Mouse (Mus musculus) embryonic facial prominence, embryonic 14.5 days (tissue): ENCODE results near the gene 4930562C15Rik. TPM values are rescaled to one million over a fixed set of nuclear protein-coding genes. Genes with fewer than 3 reads are reported as not detected.

Source experiments
- ATAC-seq: fragments of 200-750 bp; cut with Nextera tagmentation; 2 replicates; pipeline ENCODE4 v1.8.0; 2017; ENCODE audit warnings: low read depth, moderate number of reproducible peaks, moderate TSS enrichment
- DNase-seq: peaks from one replicate; pipeline ENCODE4 v3.0.0-alpha.2; 2015; ENCODE audit warnings: low spot score
- H3K27ac ChIP-seq: fragments of 300-500 bp; sonication (generic); replicated peaks from 2 replicates; pipeline ENCODE4 v1.5.1; 2014; ENCODE audit warnings: low read depth, mild to moderate bottlenecking, low read length, moderate library complexity
- H3K27me3 ChIP-seq: fragments of 300-500 bp; sonication (generic); replicated peaks from 2 replicates; pipeline ENCODE4 v1.6.1; 2014; ENCODE audit warnings: low read length; ENCODE audit not compliant: control insufficient read depth, insufficient read depth
- H3K36me3 ChIP-seq: fragments of 300-500 bp; sonication (generic); 2 replicates; pipeline ENCODE4 v1.6.1; 2014; ENCODE audit warnings: low read length, mixed read lengths; ENCODE audit not compliant: control insufficient read depth, insufficient read depth
- H3K4me1 ChIP-seq: fragments of 300-500 bp; sonication (generic); 2 replicates; pipeline ENCODE4 v1.6.1; 2014; ENCODE audit warnings: antibody characterized with exemption, low read length; ENCODE audit not compliant: control insufficient read depth, insufficient read depth
- H3K4me2 ChIP-seq: fragments of 300-500 bp; sonication (generic); 2 replicates; pipeline ENCODE4 v1.6.1; 2014; ENCODE audit warnings: low read depth, mild to moderate bottlenecking, low read length, moderate library complexity, mixed read lengths
- H3K4me3 ChIP-seq: fragments of 300-500 bp; sonication (generic); 2 replicates; pipeline ENCODE4 v1.5.1; 2014; ENCODE audit warnings: low read depth, mild to moderate bottlenecking, low read length
- H3K9ac ChIP-seq: fragments of 300-500 bp; sonication (generic); 2 replicates; pipeline ENCODE4 v1.6.1; 2014; ENCODE audit warnings: low read depth, mild to moderate bottlenecking, low read length, moderate library complexity, mixed read lengths
- H3K9me3 ChIP-seq: fragments of 300-500 bp; sonication (generic); 2 replicates; pipeline ENCODE4 v1.6.1; 2016; ENCODE audit warnings: low read length; ENCODE audit not compliant: control insufficient read depth
- WGBS: fragments of 180-500 bp; shearing (Covaris S2); extraction: QIAGEN DNeasy Blood & Tissue Kit; methylation state at CpG from one replicate; pipeline ENCODE4 v1.1.7; 2014; 5-methylcytosine and 5-hydroxymethylcytosine counted together
- polyA plus RNA-seq: library from polyadenylated mRNA; unstranded; fragments of >200 nt; fragmentation: Nextera tagmentation; extraction: Ambion mirVana; gene quantifications from 2 replicates; pipeline ENCODE4 v1.2.1, GENCODE M21; 2014

Gene 4930562C15Rik
- polyA plus RNA-seq, result 0.33 and 0.39 TPM in 2 replicates

DNA sequence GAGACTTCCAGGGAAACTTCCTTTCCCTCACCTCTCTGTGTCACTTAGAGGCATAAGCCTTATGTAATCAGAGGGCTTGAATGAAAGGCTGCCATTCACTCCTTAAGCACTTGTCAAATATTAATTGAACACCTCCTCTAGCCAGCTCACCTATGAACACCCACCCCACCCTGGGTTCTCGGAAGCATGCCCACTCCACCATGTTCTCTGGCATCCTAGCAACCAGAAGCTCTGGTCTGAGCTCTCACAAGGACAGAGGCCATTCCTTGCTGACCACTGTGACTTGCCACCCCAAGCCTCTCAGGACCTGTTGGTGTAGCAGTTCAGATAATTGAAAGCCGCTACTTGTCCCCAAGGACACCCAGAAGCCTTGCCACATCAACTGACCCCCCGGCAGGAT lies at the start of gene 4930562C15Rik:
Gene 4930562C15Rik (plus strand): TSS at position 226 of the 400 bp plus-strand sequence.
- no peak for ATAC-seq
- Histone ChIP-seq H3K4me1 (no peaks in the 10 kb centered on the region), H3K27me3 (no peaks in the 10 kb centered on the region), H3K4me2 (no peak within 1 kb of the TSS), H3K4me3 (no peak within 1 kb of the TSS), H3K9me3 (no peaks in the 10 kb centered on the region), H3K27ac (no peak within 1 kb of the TSS), H3K36me3 (no peaks in the 10 kb centered on the region), H3K9ac (no peak within 1 kb of the TSS)
- DNase-seq, result no peak
- WGBS, result 76% methylated on average over 3 of the region's 3 CpGs

DNA sequence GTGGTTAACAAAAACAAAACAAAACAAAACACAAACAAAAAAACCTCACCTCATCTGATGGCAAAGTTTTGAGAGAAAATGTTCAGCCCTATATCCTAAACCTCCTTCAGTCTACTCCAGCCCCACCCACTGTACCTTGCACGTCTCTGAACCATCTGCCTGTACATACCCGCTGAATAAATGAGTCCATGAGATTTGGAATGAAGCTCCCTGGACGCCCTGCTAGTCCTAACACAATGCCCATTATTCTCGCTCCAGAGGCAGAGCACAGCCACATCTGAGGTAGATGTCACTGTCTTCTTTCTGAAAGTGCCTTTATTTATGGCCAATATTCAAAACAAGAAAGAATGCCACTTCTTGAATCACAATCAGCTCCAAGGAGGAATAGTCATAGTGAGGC lies 49.5 kb upstream of the 4930562C15Rik start:
- Histone ChIP-seq H3K36me3 (peaks cover 10% of the 10 kb centered on the region; the same call in 1 of the 2 replicates), H3K27me3 (no peaks in the 10 kb centered on the region), H3K4me1 (peaks cover 26% of the 10 kb centered on the region), H3K27ac (no peak overlapping the region), H3K9ac (no peak overlapping the region), H3K4me2 (no peak overlapping the region), H3K4me3 (no peak overlapping the region), H3K9me3 (no peaks in the 10 kb centered on the region)
- DNase-seq, result no peak
- WGBS, result 67% methylated on average over 4 of the region's 4 CpGs
- no peak for ATAC-seq

DNA sequence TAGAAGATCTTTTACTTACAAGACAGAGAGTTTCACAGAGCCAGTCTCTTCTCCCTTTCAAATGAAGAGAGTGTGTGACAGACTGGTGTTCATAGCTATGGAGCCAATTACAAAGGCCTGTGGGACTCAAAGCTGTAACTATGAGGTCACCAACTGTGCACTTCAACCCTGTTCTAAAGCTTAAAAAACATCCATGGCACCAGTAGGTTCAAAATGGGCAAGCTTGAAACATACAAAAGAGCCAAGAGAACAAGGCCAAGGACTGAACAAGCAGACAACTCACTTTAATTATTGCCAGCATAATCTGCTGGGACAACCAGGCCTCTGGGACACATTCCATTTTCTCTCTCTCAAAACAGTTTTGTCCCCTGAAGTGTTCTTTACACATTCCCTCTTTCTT lies 47.0 kb upstream of the 4930562C15Rik start:
- Histone ChIP-seq H3K4me3 (peak overlapping the region; percentile 64; the same call in 1 of the 2 replicates), H3K36me3 (peaks cover 9% of the 10 kb centered on the region; the same call in 1 of the 2 replicates), H3K4me1 (peaks cover 18% of the 10 kb centered on the region), H3K27ac (no peak overlapping the region), H3K27me3 (no peaks in the 10 kb centered on the region), H3K9ac (no peak overlapping the region), H3K9me3 (no peaks in the 10 kb centered on the region), H3K4me2 (peak overlapping the region; percentile 88)
- DNase-seq (no peak), ATAC-seq (no peak)

DNA sequence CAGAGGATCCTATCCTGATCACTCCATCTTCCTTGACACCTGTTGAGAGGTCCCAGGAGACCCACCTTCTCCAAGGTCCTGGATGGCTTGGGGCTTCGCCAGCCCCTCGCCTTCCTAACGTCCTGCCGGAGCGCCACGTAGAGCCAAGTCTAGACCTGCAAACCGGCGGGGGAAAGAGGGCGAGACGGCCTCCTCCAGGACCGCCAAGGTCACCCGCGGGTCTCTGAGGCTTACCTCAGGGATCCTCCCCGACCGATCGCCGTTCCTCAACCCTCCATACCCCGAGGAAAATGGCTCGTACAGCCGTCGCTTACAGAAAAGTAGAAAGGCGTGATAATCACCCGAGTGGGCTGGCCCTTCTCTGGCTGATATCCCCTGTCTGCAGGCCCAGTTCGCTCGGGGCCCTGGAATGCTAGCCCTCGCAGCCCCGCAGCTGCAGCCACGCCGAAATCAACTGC lies 45.9 kb upstream of the 4930562C15Rik start:
- peak; percentile 53 for ATAC-seq
- Histone ChIP-seq H3K9ac (peak overlapping the region; percentile 85), H3K4me2 (peak overlapping the region; percentile 88), H3K9me3 (no peaks in the 10 kb centered on the region), H3K4me3 (peak overlapping the region; percentile 64), H3K27ac (peak overlapping the region; percentile 96), H3K4me1 (peaks cover 16% of the 10 kb centered on the region), H3K36me3 (peaks cover 4% of the 10 kb centered on the region; the same call in 1 of the 2 replicates), H3K27me3 (no peaks in the 10 kb centered on the region)
- under 1% methylated on average over 19 of the region's 29 CpGs for WGBS
- DNase-seq, result peak; percentile 31

DNA sequence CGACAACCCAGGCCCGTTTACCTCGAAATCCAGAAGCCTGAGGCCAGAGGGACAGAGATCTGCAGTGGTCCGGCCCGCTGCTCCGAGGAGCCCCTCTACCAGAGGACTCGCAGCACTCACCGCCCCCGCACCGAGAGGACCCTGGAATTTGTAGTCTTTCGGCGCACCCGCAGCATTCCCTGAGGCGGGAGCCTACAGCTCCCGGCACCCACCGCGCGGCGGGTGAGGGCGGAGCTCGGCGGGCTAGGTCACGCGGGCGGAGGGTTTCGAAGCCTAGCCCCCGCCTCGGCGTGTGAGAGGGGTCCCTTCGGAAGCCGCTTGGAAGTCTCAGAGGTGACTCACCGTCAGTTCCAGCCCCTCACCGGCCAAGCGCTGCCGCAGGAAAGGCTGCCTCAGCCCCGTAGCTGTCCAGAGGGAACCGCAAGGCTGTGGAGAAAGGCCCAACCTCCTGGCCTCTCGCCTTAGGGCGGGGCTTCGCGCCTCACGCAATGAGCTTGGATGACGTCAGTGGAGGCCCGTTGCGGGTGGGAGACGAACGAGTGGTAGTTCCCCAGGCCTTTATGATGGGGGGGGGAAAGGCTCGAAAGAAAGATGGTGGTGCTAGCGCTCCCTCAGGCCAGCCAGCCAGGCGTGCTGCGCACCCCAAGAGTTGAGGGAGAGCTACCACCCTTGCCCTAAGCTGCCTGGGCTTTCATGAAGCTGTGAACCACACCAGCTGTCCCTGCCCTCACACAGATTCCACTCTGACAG lies 45.2 kb upstream of the 4930562C15Rik start, which contains the start of gene Cdip1:
Gene Cdip1 (minus strand): TSS at position 483 of the 750 bp plus-strand sequence.
- ATAC-seq (peak; percentile 98), DNase-seq (peak; percentile 98)
- Histone ChIP-seq H3K9ac (peak within 1 kb of the TSS; percentile 85), H3K4me1 (peaks cover 16% of the 10 kb centered on the region), H3K36me3 (peaks cover 3% of the 10 kb centered on the region; the same call in 1 of the 2 replicates), H3K27me3 (no peaks in the 10 kb centered on the region), H3K4me2 (peak within 1 kb of the TSS; percentile 88), H3K4me3 (peak within 1 kb of the TSS; percentile 64), H3K27ac (peak within 1 kb of the TSS; percentile 96), H3K9me3 (no peaks in the 10 kb centered on the region)
- WGBS, result 1% methylated on average over 37 of the region's 51 CpGs

DNA sequence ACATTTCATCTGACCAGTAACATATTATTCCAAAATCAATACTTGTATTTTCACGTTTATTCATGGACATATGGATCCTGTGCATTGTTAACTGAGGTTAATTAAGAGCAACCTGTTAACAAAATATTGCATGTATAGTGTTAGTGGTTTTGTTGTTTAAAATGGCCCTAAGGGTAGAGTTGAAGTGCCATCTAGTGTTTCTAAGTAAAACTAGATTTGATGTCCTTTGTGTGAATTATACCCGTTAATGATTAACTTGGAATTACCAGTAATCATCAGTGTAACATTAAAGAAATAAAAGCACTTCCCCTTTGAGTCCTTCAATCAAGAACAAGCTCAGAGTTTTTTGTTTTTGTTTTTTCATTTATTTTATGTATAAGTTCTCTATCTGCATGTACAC lies 43.9 kb upstream of the 4930562C15Rik start:
- DNase-seq (no peak), ATAC-seq (no peak)
- 62% methylated on average over 2 of the region's 2 CpGs for WGBS
- H3K4me2 ChIP-seq, result no peak overlapping the region
- no peaks in the 10 kb centered on the region for H3K9me3 ChIP-seq
- H3K9ac ChIP-seq, result no peak overlapping the region
- no peak overlapping the region for H3K4me3 ChIP-seq
- no peaks in the 10 kb centered on the region for H3K27me3 ChIP-seq
- H3K4me1 ChIP-seq, result peaks cover 16% of the 10 kb centered on the region
- no peak overlapping the region for H3K27ac ChIP-seq
- H3K36me3 ChIP-seq, result no peaks in the 10 kb centered on the region

DNA sequence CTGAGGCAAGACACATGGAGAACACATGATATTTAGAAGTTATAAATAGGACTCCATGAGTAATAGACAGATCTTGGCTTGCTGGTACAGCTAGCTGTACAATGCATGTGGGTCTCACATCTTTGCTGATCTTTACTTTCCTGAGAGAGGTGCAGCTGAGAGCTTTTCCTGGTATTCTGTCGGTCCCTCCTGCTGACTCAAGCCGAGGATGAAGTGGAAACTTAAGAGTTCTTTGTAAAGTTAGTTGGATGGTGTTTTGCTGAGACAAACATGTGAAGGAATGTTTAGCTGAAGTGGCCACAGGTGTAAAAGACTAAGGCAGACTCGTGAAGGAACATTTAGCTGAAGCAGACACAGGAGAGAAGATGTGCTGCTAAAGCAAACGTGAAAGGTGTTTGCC lies 38.6 kb upstream of the 4930562C15Rik start:
- H3K4me1 ChIP-seq, result no peaks in the 10 kb centered on the region
- H3K9me3 ChIP-seq, result no peaks in the 10 kb centered on the region
- 80% methylated on average over 4 of the region's 4 CpGs for WGBS
- ATAC-seq (no peak), DNase-seq (peak; percentile 17)
- H3K4me3 ChIP-seq, result no peak overlapping the region
- H3K36me3 ChIP-seq, result no peaks in the 10 kb centered on the region
- no peak overlapping the region for H3K27ac ChIP-seq
- H3K9ac ChIP-seq, result no peak overlapping the region
- no peaks in the 10 kb centered on the region for H3K27me3 ChIP-seq
- H3K4me2 ChIP-seq, result no peak overlapping the region

DNA sequence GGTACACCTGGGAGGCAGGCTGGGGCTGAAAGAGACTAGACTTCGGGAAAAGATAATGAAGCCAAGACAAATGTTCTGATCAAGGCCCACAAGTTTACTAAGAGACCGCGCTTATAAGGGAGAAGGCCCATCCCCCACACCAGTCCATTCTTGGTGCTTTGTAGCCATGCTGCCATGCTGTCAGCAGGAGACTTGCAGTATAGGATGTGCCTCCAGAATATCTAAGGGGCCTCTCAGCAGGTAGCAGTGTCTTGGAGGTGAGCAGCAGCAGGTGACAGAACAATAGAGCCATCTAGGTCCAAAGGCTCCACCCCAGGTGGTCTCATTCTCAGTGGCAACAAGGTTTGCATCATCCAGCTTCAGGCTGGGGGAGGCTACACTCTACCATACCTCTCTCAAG lies 16.9 kb upstream of the 4930562C15Rik start:
- no peak overlapping the region for H3K4me3 ChIP-seq
- no peak for DNase-seq
- no peak overlapping the region for H3K9ac ChIP-seq
- H3K9me3 ChIP-seq, result peaks cover 7% of the 10 kb centered on the region; the same call in 1 of the 2 replicates
- 90% methylated on average over 3 of the region's 3 CpGs for WGBS
- no peak for ATAC-seq
- H3K27ac ChIP-seq, result no peak overlapping the region
- H3K4me2 ChIP-seq, result no peak overlapping the region
- H3K36me3 ChIP-seq, result no peaks in the 10 kb centered on the region
- H3K4me1 ChIP-seq, result no peaks in the 10 kb centered on the region
- H3K27me3 ChIP-seq, result no peaks in the 10 kb centered on the region
